Mouse (Mus musculus) liver, embryonic 14.5 days (tissue): ENCODE data around the gene Asic1.

Experiments
- CTCF ChIP-seq: IDR thresholded peaks from 2 replicates; pipeline ENCODE4 v1.5.1; 2016; ENCODE audit warnings: antibody characterized with exemption, low read depth, control low read depth
- EP300 ChIP-seq: IDR thresholded peaks from 2 replicates; pipeline ENCODE4 v1.6.1; 2016; ENCODE audit warnings: antibody characterized with exemption, low read depth

DNA sequence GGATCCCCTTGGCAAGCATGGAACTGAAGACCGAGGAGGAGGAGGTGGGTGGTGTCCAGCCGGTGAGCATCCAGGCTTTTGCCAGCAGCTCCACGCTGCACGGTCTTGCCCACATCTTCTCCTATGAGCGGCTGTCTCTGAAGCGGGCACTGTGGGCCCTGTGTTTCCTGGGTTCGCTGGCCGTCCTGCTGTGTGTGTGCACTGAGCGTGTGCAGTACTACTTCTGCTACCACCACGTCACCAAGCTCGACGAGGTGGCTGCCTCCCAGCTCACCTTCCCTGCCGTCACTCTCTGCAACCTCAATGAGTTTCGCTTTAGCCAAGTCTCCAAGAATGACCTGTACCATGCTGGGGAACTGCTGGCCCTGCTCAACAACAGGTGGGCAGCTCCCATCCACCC is 1.6 kb downstream of the Asic1 start:
- TF ChIP-seq CTCF (no peak), EP300 (no peak)
